Mouse (Mus musculus) bone marrow, adult 2 months (tissue): ENCODE results near the gene Lif. TPM values are rescaled to one million over a fixed set of nuclear protein-coding genes. Genes with fewer than 3 reads are reported as not detected.
A peak's percentile ranks its signal among the peaks of the same experiment; 100 is the strongest.

Experiments used
- H3K27ac ChIP-seq: fragments of 200-500 bp; 2 replicates; pipeline ENCODE4 v1.5.1; 2012; ENCODE audit warnings: low read depth, mild to moderate bottlenecking, control low read depth, inconsistent platforms, low read length; ENCODE audit not compliant: control insufficient read depth, poor library complexity, insufficient read depth
- H3K4me1 ChIP-seq: fragments of 200-500 bp; 2 replicates; pipeline ENCODE4 v1.6.1; 2011; ENCODE audit warnings: low read length; ENCODE audit not compliant: control insufficient read depth, insufficient read depth
- H3K4me3 ChIP-seq: fragments of 200-500 bp; replicated peaks from 2 replicates; pipeline ENCODE3; 2011; ENCODE audit warnings: mild to moderate bottlenecking, low read depth, low read length, control low read depth; ENCODE audit not compliant: control insufficient read depth
- CTCF ChIP-seq: fragments of 200-500 bp; IDR thresholded peaks from 2 replicates; pipeline ENCODE4 v1.5.1; 2011; ENCODE audit warnings: low read length, control low read depth; ENCODE audit not compliant: control insufficient read depth, insufficient read depth
- POLR2A ChIP-seq: fragments of 200-500 bp; IDR thresholded peaks from 2 replicates; pipeline ENCODE4 v1.6.1; 2011; ENCODE audit warnings: low read depth, mild to moderate bottlenecking, control low read depth, low read length, borderline replicate concordance; ENCODE audit not compliant: control insufficient read depth
- WGBS: fragments of 180-500 bp; shearing (Covaris S2); methylation state at CpG from one replicate; pipeline ENCODE4 v1.1.7; 2018; 5-methylcytosine and 5-hydroxymethylcytosine counted together
- polyA plus RNA-seq: library from polyadenylated mRNA; stranded (reverse); fragments of >200 nt; gene quantifications from 2 replicates; pipeline ENCODE4 v1.2.4, GENCODE M21; 2011; ENCODE audit warnings: low replicate concordance; ENCODE audit not compliant: missing spikeins, insufficient read depth, insufficient read length

Gene Lif
- polyA plus RNA-seq, result 0.70 TPM in 1 of 2 replicates, not detected in the other

GRCm38 (mm10) chr11:4256846-4257607 is at the start of gene Lif:
Gene Lif (plus strand): TSS chr11:4257557.
- H3K4me1 ChIP-seq, result peaks cover 3% of the 10 kb centered on the region; the same call in 1 of the 2 replicates
- no peak within 1 kb of the TSS; the same call in 1 of the 2 replicates for H3K27ac ChIP-seq
- 67% methylated on average over 11 of the region's 11 CpGs for WGBS
- TF ChIP-seq CTCF, result no peak
- no peak for TF ChIP-seq POLR2A
- no peak within 1 kb of the TSS for H3K4me3 ChIP-seq

- no peak overlapping the region for H3K4me3 ChIP-seq
- H3K4me1 ChIP-seq, result peaks cover 2% of the 10 kb centered on the region
- no peak overlapping the region for H3K27ac ChIP-seq
- 86% methylated on average over 9 of the region's 9 CpGs for WGBS
- no peak for TF ChIP-seq POLR2A
- no peak for TF ChIP-seq CTCF
These were observed 49.7 kb upstream of the Lif start for GRCm38 (mm10) chr11:4207655-4208054.

DNA sequence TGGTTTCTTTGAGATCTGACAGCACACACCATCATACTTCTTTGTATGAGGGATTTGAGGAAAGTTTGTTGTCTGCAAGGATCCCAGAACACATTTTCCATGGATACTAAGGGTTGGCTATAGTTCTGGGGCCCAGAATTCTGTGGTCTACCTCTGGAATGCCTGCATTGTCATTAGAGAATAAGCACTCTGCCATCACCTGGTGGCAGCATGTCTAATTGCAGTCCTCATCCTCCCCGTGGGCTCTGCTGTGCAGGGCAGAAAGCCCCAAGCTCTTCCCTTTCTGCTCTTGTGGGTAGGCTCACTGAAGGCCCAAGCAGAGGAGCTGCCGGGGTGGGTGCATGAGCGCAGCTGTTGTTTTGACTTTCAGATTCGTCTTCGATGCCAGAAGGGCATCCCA is 47.8 kb upstream of the Lif start:
- Histone ChIP-seq H3K27ac (no peak overlapping the region), H3K4me3 (no peak overlapping the region), H3K4me1 (no peaks in the 10 kb centered on the region; the same call in 1 of the 2 replicates)
- TF ChIP-seq POLR2A, result no peak
- TF ChIP-seq CTCF, result peak; percentile 45
- 69% methylated on average over 5 of the region's 5 CpGs for WGBS

GRCm38 (mm10) chr11:4210786-4211185 is 46.6 kb upstream of the Lif start:
- H3K4me3 ChIP-seq, result no peak overlapping the region
- WGBS, result 66% methylated on average over 1 of the region's 1 CpGs
- no peak overlapping the region for H3K27ac ChIP-seq
- H3K4me1 ChIP-seq, result no peaks in the 10 kb centered on the region; the same call in 1 of the 2 replicates
- TF ChIP-seq POLR2A (no peak), CTCF (no peak)

GRCm38 (mm10) chr11:4213107-4213506 is 44.2 kb upstream of the Lif start:
- Histone ChIP-seq H3K4me3 (no peak overlapping the region), H3K4me1 (0 out of 2 replicates have a peak, but pooled peaks cover 1% of the 10 kb centered on the region), H3K27ac (no peak overlapping the region)
- 89% methylated on average over 10 of the region's 10 CpGs for WGBS
- TF ChIP-seq POLR2A, result no peak
- TF ChIP-seq CTCF, result no peak

- TF ChIP-seq POLR2A (no peak), CTCF (no peak)
- Histone ChIP-seq H3K4me3 (no peak overlapping the region), H3K4me1 (0 out of 2 replicates have a peak, but pooled peaks cover 1% of the 10 kb centered on the region), H3K27ac (no peak overlapping the region)
- WGBS, result 94% methylated on average over 14 of the region's 14 CpGs
These were observed 42.8 kb upstream of the Lif start for GRCm38 (mm10) chr11:4214572-4214971.

GRCm38 (mm10) chr11:4215061-4215460 is 42.3 kb upstream of the Lif start:
- no peak overlapping the region for H3K27ac ChIP-seq

GRCm38 (mm10) chr11:4216248-4217000 is 40.9 kb upstream of the Lif start:
- Histone ChIP-seq H3K4me1 (peaks cover 3% of the 10 kb centered on the region), H3K4me3 (no peak overlapping the region), H3K27ac (no peak overlapping the region; the same call in 1 of the 2 replicates)
- TF ChIP-seq POLR2A, result no peak
- no peak for TF ChIP-seq CTCF
- 48% methylated on average over 9 of the region's 9 CpGs for WGBS

More at GRCm38 (mm10) chr11:4215061-4215460, 42.3 kb upstream of the Lif start:
- WGBS, result 87% methylated on average over 10 of the region's 10 CpGs
- Histone ChIP-seq H3K4me1 (0 out of 2 replicates have a peak, but pooled peaks cover 1% of the 10 kb centered on the region), H3K4me3 (no peak overlapping the region)
- TF ChIP-seq POLR2A (no peak), CTCF (no peak)
